Mouse (Mus musculus): ENCODE results near the gene Ern1.
A peak's percentile ranks its signal among the peaks of the same experiment; 100 is the strongest.

Ern1 gene

GRCm38 (mm10) chr11:106390757-106391156 lies 96.9 kb downstream of the Ern1 start:
- DNase-seq (ENCODE audit: low read depth, low spot score), result no peak

GRCm38 (mm10) chr11:106389611-106390010 lies 98.0 kb downstream of the Ern1 start:
- no peak for DNase-seq (ENCODE audit: low read depth, low spot score)

- no peak for DNase-seq (ENCODE audit: low read depth, low spot score)
Observed at GRCm38 (mm10) chr11:106387791-106388216, 99.8 kb downstream of the Ern1 start, which contains the start of gene Icam2. Icam2 (minus strand) TSS chr11:106388075.

GRCm38 (mm10) chr11:106387020-106387419 lies 100.6 kb downstream of the Ern1 start:
- DNase-seq (ENCODE audit: low read depth, low spot score), result no peak

- DNase-seq (ENCODE audit: low read depth, low spot score), result no peak
Observed at GRCm38 (mm10) chr11:106386409-106386808, 101.2 kb downstream of the Ern1 start.

- no peak for DNase-seq (ENCODE audit: low read depth, low spot score)
Observed at GRCm38 (mm10) chr11:106383051-106383790, 104.4 kb downstream of the Ern1 start.

GRCm38 (mm10) chr11:106382424-106382823 lies 105.2 kb downstream of the Ern1 start:
- DNase-seq (ENCODE audit: low read depth, low spot score), result no peak

GRCm38 (mm10) chr11:106381883-106382282 lies 105.8 kb downstream of the Ern1 start:
- no peak for DNase-seq (ENCODE audit: low read depth, low spot score)

- no peak for DNase-seq (ENCODE audit: low read depth, low spot score)
Observed at GRCm38 (mm10) chr11:106381011-106381410, 106.6 kb downstream of the Ern1 start.

- DNase-seq (ENCODE audit: low read depth, low spot score), result no peak
Observed at GRCm38 (mm10) chr11:106374979-106375378, 112.7 kb downstream of the Ern1 start.

GRCm38 (mm10) chr11:106374559-106374958 lies 113.1 kb downstream of the Ern1 start:
- no peak for DNase-seq (ENCODE audit: low read depth, low spot score)

- no peak for DNase-seq (ENCODE audit: low read depth, low spot score)
Observed at GRCm38 (mm10) chr11:106373998-106374397, 113.7 kb downstream of the Ern1 start.

GRCm38 (mm10) chr11:106366316-106366715 lies 121.3 kb downstream of the Ern1 start:
- DNase-seq (ENCODE audit: low read depth, low spot score), result peak; percentile 82

GRCm38 (mm10) chr11:106365366-106365765 lies 122.3 kb downstream of the Ern1 start, which contains the start of gene Prr29:
Prr29 (plus strand) TSS chr11:106365472.
- no peak for DNase-seq (ENCODE audit: low read depth, low spot score)

GRCm38 (mm10) chr11:106364712-106365111 lies 122.9 kb downstream of the Ern1 start:
- no peak for DNase-seq (ENCODE audit: low read depth, low spot score)

GRCm38 (mm10) chr11:106359350-106359749 lies 128.3 kb downstream of the Ern1 start:
- peak; percentile 59 for DNase-seq (ENCODE audit: low read depth, low spot score)

GRCm38 (mm10) chr11:106355382-106356128 lies 132.1 kb downstream of the Ern1 start:
- no peak for DNase-seq (ENCODE audit: low read depth, low spot score)

- no peak for DNase-seq (ENCODE audit: low read depth, low spot score)
Observed at GRCm38 (mm10) chr11:106354181-106354580, 133.5 kb downstream of the Ern1 start.

- DNase-seq (ENCODE audit: low read depth, low spot score), result no peak
Observed at GRCm38 (mm10) chr11:106353188-106353587, 134.5 kb downstream of the Ern1 start, which contains the start of gene Scn4a. Scn4a (minus strand) TSS chr11:106353288.

GRCm38 (mm10) chr11:106351941-106352340 lies 135.7 kb downstream of the Ern1 start:
- DNase-seq (ENCODE audit: low read depth, low spot score), result no peak

- DNase-seq (ENCODE audit: low read depth, low spot score), result no peak
Observed at GRCm38 (mm10) chr11:106351253-106351652, 136.4 kb downstream of the Ern1 start.

- DNase-seq (ENCODE audit: low read depth, low spot score), result no peak
Observed at GRCm38 (mm10) chr11:106350853-106351252, 136.8 kb downstream of the Ern1 start.

- no peak for DNase-seq (ENCODE audit: low read depth, low spot score)
Observed at GRCm38 (mm10) chr11:106349772-106350171, 137.9 kb downstream of the Ern1 start.
